Mouse (Mus musculus) right cerebral cortex, adult 2 months (tissue): ENCODE results near the gene Ccdc59.
A peak's percentile ranks its signal among the peaks of the same experiment; 100 is the strongest.

Source experiments
- DNase-seq, 2 experiments: peaks; one replicate each; pipeline ENCODE4 v3.0.0; 2021 to 2022; ENCODE audit warnings: low spot score in 2 of 2

The Ccdc59 gene

DNA sequence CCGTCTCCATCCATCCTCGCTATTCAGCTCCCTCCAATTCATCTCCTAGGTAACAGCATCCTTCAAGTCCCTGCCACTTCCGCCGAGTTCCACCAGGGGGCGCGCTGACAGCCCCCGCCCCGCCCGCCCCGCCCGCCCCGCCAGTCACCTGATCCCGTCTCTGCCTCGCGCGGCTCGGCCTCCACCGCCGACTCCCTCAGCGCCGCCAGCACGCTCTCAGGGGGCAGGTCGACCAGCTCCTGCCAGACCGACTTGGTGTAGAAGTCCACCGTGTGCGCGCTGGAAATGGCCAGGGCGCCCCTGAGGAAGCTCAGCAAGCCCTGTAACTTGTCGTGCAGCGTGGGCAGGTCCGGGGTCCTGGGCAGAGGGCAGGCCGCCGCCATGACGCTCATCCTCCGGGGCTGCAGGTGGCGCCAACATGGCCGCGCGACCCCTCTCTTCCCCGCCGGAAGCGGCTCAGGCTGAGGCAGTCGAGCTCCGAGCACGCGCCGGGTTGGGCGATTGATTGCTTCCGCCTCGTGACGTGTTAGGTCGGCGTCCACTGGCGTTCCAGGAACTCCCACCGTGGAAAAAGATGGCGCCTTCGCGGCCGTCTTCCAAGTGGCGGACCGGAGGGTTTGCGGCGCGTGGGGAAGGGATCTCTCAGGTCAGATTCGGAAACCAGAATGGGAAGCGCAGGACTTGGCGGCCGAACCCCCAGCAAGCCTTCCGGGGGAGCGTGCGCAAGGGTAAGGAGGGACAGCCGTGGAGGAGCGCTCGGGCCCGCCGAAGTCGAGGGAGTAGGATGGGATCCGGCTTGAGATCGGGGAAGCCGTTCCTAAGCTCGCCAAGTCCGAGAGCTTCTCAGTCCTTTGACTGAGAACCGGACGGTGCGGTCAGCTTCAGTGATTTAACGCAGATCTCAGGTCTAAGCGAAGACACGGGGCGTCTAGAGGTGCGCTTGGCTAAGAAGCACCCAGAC, at the start of gene Ccdc59, which contains the start of gene Mettl25:
Ccdc59 (plus strand) TSS at position 140 of the 961 bp plus-strand sequence.
Mettl25 (minus strand) TSS at position 453 of the 961 bp plus-strand sequence.
- DNase-seq, result peak; percentile 97 to 98

DNA sequence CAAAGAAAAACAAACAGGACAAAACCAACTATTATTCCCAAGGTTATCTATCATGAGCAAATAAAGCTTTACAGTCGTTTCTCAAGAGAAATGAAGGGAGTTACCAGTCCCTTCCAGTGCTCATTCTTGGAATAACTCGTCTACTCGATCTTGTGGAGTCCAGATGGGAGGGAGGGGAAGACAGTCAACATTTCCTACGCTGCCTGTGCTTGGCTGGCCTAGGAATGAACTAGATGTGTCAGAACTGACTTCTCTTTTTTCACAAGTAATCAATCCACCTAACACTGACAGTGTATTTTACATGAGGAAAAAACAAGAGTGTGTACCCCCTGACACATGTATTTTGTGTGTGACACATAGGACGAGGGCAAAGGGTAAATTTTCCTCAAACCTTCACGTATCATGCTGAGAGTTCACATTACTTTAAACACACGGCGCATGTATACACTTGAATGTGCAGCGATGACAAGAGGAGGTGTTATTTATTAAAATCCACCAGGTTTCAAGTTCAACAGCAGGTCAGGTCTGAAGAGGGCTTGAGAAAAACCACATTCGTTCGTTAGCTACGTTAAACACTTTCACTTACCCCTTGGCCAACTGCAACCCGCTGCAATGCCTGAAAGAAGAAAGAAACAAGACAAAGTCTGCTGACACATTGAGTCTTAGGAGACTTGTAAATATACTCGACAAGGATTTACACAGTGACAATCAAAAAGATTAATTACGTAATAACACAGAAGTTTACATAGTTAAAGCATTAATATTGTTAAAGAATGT, 46.9 kb upstream of the Ccdc59 start:
- DNase-seq, result no peak

GRCm38 (mm10) chr10:105797250-105797924, 43.5 kb upstream of the Ccdc59 start:
- DNase-seq, result no peak

- no peak for DNase-seq
Measured at GRCm38 (mm10) chr10:105801147-105801546, 39.7 kb upstream of the Ccdc59 start.

GRCm38 (mm10) chr10:105802132-105802531, 38.7 kb upstream of the Ccdc59 start:
- DNase-seq, result no peak

- no peak for DNase-seq
Measured at GRCm38 (mm10) chr10:105803461-105803860, 37.4 kb upstream of the Ccdc59 start.

DNA sequence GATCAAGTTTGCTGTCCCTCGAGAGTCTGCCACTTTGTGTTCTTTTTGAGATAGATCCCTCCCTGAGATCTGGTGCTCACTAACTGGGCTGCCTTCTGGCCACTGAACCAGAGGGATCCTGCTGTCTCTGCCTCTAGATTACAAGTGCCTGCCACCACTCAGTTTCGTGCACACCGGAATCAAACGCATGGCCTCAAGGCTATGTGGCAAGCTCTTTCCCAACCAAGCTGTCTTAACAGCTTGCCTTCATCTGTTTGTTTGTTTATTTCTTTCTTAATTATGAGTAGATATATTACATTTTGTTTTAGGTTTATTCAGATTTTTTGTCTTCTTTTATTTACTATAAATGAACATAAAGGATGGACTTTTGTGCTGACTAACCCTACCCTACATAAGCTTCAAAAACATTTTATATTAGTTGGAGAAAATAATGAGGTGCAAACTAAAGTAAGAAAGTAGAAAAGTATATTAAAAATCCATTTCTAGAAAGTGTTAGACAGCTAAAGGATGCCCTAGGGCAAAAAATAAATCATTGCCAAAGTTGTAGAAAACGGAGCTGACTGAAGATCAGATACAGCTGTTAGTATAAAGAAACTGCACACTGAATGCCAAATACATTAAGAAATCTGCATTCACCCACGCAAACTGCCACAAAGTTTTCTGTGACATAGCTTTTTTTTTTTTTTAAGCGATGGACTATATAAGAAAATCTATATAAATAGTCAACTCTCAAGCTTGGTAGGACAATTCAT, 34.4 kb upstream of the Ccdc59 start:
- no peak for DNase-seq

- peak; percentile 37 to 42 for DNase-seq
Measured at GRCm38 (mm10) chr10:105834627-105835228, 6.1 kb upstream of the Ccdc59 start.

DNA sequence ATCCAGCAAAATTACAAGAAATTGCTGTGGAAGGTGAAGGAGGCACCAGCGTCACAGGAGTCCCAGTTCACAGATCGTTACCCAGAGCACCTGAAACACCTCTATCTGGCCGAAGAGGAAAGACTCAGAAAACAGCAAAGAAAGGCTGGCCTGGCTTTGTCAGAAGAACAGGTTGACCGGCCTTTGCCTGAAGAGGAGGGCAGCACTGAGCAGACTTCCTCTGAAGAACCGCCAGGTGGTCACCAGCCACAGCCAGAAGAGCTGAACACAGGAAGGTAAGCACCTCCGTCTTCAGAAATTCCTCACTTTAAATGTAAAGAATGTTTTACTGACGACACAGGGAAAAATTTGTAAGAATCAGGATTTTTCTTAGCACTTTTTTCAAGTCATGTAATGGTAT, 1.7 kb downstream of the Ccdc59 start:
- DNase-seq, result no peak

DNA sequence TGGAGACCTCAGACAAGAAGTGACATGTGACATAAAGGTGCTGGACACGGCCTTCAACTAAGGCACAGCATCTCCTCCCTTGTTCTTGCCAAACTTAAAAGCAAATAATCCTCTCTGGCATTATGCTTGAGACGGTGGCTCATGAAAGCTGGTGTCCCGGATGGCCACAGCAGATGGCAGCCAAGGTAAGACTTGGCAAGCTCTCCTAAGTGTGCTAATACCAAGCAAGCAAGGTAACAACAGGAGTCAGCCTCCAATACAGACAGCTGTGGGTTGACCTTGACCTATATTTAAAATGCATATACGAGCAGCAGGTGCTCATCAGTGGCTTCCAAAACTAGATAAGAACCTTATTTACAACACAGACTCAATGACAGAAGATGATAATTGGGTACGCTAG, 9.4 kb downstream of the Ccdc59 start:
- DNase-seq, result no peak

DNA sequence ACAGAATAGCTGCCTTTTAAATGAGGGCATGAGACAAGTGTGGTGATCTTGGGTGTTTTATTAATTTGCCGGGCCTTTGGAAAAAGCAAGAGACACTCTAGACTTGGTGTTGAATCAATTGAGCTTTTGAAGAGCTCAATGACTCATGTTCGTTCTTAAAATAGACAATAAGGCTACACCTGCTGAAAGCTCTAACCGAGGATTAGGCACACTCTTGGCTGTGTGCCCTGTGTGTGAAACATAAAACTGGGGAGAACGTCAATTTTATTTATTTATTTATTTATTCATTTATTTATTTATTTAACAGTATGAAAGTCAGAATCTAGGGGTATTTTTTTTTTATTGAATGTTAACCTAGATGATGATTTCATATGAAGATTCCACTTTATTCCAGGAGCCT, 10.3 kb downstream of the Ccdc59 start:
- peak in 1 of 2 experiments; percentile 10 for DNase-seq

GRCm38 (mm10) chr10:105867312-105867711, 26.4 kb downstream of the Ccdc59 start:
- DNase-seq, result peak in 1 of 2 experiments; percentile 26
